Mouse (Mus musculus): ENCODE measurements around the gene Itih1. TPM values are rescaled to one million over a fixed set of nuclear protein-coding genes. Genes with fewer than 3 reads are reported as not detected.

Itih1 gene
- polyA plus RNA-seq, 1 experiment from 2014 or later = not detected

DNA sequence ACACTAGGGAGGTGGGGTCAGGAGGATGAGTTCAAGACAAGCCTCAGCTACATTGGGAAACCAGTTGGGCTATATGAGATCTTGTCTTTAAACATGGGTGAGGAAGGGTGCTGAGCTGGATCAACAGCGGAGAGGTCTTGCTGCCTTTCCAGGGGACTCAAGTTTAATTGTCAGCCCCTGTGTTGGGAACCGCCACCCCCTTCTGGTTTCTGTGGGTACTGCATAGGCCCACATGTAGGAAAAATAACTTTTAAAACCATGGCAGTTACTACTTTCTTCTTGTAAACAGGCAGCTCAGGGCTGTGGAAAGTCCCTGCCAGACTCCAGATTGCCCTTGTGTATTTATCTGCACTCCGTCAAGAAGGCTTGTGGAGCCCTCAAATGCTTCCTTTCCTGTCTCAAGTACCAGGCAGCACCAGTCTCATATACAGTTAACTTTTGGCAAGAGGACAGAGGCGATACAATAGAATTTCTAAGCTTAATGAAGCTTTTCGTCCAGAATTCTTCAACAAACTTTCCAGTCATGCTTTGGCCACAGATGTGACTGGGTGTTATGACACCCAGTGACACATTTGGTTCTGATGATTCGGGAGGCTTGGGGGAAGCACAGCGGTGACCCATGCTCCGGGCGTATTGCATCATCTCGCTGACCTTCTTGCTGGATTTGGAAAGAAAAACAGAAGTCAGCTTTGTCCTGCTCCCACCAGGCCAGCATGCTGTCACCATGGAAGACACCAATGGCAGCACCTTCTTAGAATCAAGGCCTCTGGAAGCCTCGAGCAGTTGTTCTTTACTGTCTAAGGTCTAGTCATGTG, 978 bp upstream of the Itih1 start:
- H3K27ac ChIP-seq (ENCODE audit: low read depth, low read length) = no peak overlapping the region
- H3K4me1 ChIP-seq (ENCODE audit: control insufficient read depth, insufficient read depth, low read length) = no peaks in the 10 kb centered on the region
- WGBS = 68% methylated on average over 11 of the region's 11 CpGs
- ATAC-seq (ENCODE audit: low read depth) = no peak
- H3K9me3 ChIP-seq (ENCODE audit: control insufficient read depth, low read length) = no peaks in the 10 kb centered on the region
- 0 out of 2 replicates have a peak, but pooled peaks cover 3% of the 10 kb centered on the region for H3K27me3 ChIP-seq (ENCODE audit: control insufficient read depth, insufficient read depth, low read length)
- H3K4me3 ChIP-seq (ENCODE audit: low read depth, low read length) = no peak overlapping the region
- no peak overlapping the region for H3K9ac ChIP-seq (replicated peaks; ENCODE audit: low read depth, low read length)
- H3K4me2 ChIP-seq (ENCODE audit: low read depth, low read length) = no peak overlapping the region
- no peaks in the 10 kb centered on the region for H3K36me3 ChIP-seq (ENCODE audit: control insufficient read depth, insufficient read depth, low read length)

GRCm38 (mm10) chr14:30942254-30942653, 835 bp downstream of the Itih1 start:
- no peak overlapping the region for H3K9ac ChIP-seq (replicated peaks; ENCODE audit: low read depth, low read length)
- no peak overlapping the region for H3K4me2 ChIP-seq (ENCODE audit: low read depth, low read length)
- H3K36me3 ChIP-seq (ENCODE audit: control insufficient read depth, insufficient read depth, low read length) = no peaks in the 10 kb centered on the region
- H3K4me3 ChIP-seq (ENCODE audit: low read depth, low read length) = no peak overlapping the region
- H3K4me1 ChIP-seq (ENCODE audit: control insufficient read depth, insufficient read depth, low read length) = no peaks in the 10 kb centered on the region
- no peak overlapping the region for H3K27ac ChIP-seq (ENCODE audit: low read depth, low read length)
- no peaks in the 10 kb centered on the region for H3K9me3 ChIP-seq (ENCODE audit: control insufficient read depth, low read length)
- H3K27me3 ChIP-seq (ENCODE audit: control insufficient read depth, insufficient read depth, low read length) = no peaks in the 10 kb centered on the region
- ATAC-seq (ENCODE audit: low read depth) = no peak
- WGBS = 98% methylated on average over 4 of the region's 4 CpGs

- Histone ChIP-seq H3K9me3 (ENCODE audit: control insufficient read depth, low read length) (no peaks in the 10 kb centered on the region), H3K4me3 (ENCODE audit: low read depth, low read length) (no peak overlapping the region), H3K9ac (replicated peaks; ENCODE audit: low read depth, low read length) (no peak overlapping the region), H3K27me3 (ENCODE audit: control insufficient read depth, insufficient read depth, low read length) (no peaks in the 10 kb centered on the region), H3K4me1 (ENCODE audit: control insufficient read depth, insufficient read depth, low read length) (no peaks in the 10 kb centered on the region), H3K36me3 (ENCODE audit: control insufficient read depth, insufficient read depth, low read length) (no peaks in the 10 kb centered on the region), H3K4me2 (ENCODE audit: low read depth, low read length) (no peak overlapping the region), H3K27ac (ENCODE audit: low read depth, low read length) (no peak overlapping the region)
- 88% methylated on average over 9 of the region's 9 CpGs for WGBS
- ATAC-seq (ENCODE audit: low read depth) = no peak
Observed at GRCm38 (mm10) chr14:30933351-30933750, 9.7 kb downstream of the Itih1 start.

- no peak overlapping the region for H3K4me3 ChIP-seq (ENCODE audit: low read depth, low read length)
- no peak overlapping the region for H3K27ac ChIP-seq (ENCODE audit: low read depth, low read length)
- H3K9me3 ChIP-seq (ENCODE audit: control insufficient read depth, low read length) = no peaks in the 10 kb centered on the region
- no peaks in the 10 kb centered on the region for H3K36me3 ChIP-seq (ENCODE audit: control insufficient read depth, insufficient read depth, low read length)
- no peak overlapping the region for H3K9ac ChIP-seq (replicated peaks; ENCODE audit: low read depth, low read length)
- no peaks in the 10 kb centered on the region for H3K27me3 ChIP-seq (ENCODE audit: control insufficient read depth, insufficient read depth, low read length)
- H3K4me1 ChIP-seq (ENCODE audit: control insufficient read depth, insufficient read depth, low read length) = no peaks in the 10 kb centered on the region
- ATAC-seq (ENCODE audit: low read depth) = no peak
- WGBS = 94% methylated on average over 4 of the region's 4 CpGs
- no peak overlapping the region for H3K4me2 ChIP-seq (ENCODE audit: low read depth, low read length)
Observed at GRCm38 (mm10) chr14:30930386-30930785, 12.7 kb downstream of the Itih1 start.

DNA sequence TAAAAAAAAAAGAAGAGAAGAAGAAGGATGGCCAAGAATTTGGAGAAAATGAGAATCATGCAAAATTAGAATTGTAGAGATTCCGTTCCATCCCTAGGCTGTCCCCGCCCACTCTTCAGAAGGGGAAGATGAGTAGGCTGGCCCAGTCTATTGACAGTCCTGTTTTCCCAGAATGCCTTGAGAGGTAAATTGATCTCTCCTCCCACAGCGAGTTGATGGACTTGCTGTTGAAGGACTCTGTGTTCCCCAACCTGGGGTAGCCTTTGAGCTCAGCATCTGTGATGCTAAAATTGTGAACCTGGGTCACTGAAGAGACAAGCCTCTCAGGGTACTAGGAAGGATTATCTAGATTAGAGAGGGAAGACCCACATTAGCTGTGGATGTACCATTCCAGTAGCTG, 17.6 kb downstream of the Itih1 start:
- H3K4me2 ChIP-seq (ENCODE audit: low read depth, low read length) = no peak overlapping the region
- no peaks in the 10 kb centered on the region for H3K4me1 ChIP-seq (ENCODE audit: control insufficient read depth, insufficient read depth, low read length)
- no peak overlapping the region for H3K4me3 ChIP-seq (ENCODE audit: low read depth, low read length)
- H3K27ac ChIP-seq (ENCODE audit: low read depth, low read length) = no peak overlapping the region
- ATAC-seq (ENCODE audit: low read depth) = no peak
- no peaks in the 10 kb centered on the region for H3K27me3 ChIP-seq (ENCODE audit: control insufficient read depth, insufficient read depth, low read length)
- no peaks in the 10 kb centered on the region for H3K36me3 ChIP-seq (ENCODE audit: control insufficient read depth, insufficient read depth, low read length)
- H3K9ac ChIP-seq (replicated peaks; ENCODE audit: low read depth, low read length) = no peak overlapping the region
- whole genome bisulfite sequencing = 86% methylated on average over 3 of the region's 3 CpGs
- H3K9me3 ChIP-seq (ENCODE audit: control insufficient read depth, low read length) = no peaks in the 10 kb centered on the region

- Histone ChIP-seq H3K27ac (ENCODE audit: low read depth, low read length) (no peak within 1 kb of the TSS), H3K4me1 (ENCODE audit: control insufficient read depth, insufficient read depth, low read length) (no peaks in the 10 kb centered on the region), H3K4me2 (ENCODE audit: low read depth, low read length) (no peak within 1 kb of the TSS), H3K36me3 (ENCODE audit: control insufficient read depth, insufficient read depth, low read length) (no peaks in the 10 kb centered on the region), H3K4me3 (ENCODE audit: low read depth, low read length) (no peak within 1 kb of the TSS), H3K9me3 (ENCODE audit: control insufficient read depth, low read length) (no peaks in the 10 kb centered on the region), H3K9ac (replicated peaks; ENCODE audit: low read depth, low read length) (no peak within 1 kb of the TSS), H3K27me3 (ENCODE audit: control insufficient read depth, insufficient read depth, low read length) (no peaks in the 10 kb centered on the region)
- ATAC-seq (ENCODE audit: low read depth) = no peak
- WGBS = 85% methylated on average over 5 of the region's 6 CpGs
Observed at GRCm38 (mm10) chr14:30923375-30924105, 19.5 kb downstream of the Itih1 start, which contains the start of gene Itih3. Gene Itih3, minus strand, starts transcription at chr14:30923760.

DNA sequence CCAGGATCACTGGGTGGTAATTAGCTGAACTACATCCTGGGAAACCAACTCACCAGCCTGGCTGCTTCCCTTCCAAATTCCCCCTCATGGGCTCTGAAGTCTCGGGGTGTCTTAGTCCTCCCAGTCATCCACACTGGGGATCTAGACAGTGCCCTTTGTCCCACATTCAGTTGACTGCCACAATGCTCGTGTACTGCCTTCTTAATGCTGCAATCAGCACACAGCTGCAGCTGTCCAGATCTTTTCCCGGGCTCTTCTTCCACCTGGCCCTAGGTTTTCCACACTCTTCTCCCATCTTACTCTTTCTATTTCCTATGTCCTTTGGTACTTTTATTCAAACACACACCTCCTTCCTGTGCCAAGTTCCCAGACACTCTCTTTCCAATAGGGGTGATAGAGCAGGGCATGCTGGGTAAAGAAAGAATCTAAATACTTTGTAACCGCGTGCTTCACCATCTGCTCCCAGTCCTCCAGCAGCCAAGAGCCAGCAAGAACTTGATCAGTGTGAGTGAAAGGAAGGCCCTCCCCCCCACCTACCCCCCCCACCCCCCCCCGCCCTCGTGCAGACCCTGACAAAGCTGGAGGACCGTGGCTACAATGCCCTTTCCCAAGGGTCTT, 20.9 kb downstream of the Itih1 start:
- Histone ChIP-seq H3K36me3 (ENCODE audit: control insufficient read depth, insufficient read depth, low read length) (no peaks in the 10 kb centered on the region), H3K4me2 (ENCODE audit: low read depth, low read length) (no peak overlapping the region), H3K4me1 (ENCODE audit: control insufficient read depth, insufficient read depth, low read length) (no peaks in the 10 kb centered on the region), H3K4me3 (ENCODE audit: low read depth, low read length) (no peak overlapping the region), H3K27me3 (ENCODE audit: control insufficient read depth, insufficient read depth, low read length) (no peaks in the 10 kb centered on the region), H3K27ac (ENCODE audit: low read depth, low read length) (no peak overlapping the region), H3K9ac (replicated peaks; ENCODE audit: low read depth, low read length) (no peak overlapping the region), H3K9me3 (ENCODE audit: control insufficient read depth, low read length) (no peaks in the 10 kb centered on the region)
- WGBS = 58% methylated on average over 8 of the region's 8 CpGs
- ATAC-seq (ENCODE audit: low read depth) = no peak

DNA sequence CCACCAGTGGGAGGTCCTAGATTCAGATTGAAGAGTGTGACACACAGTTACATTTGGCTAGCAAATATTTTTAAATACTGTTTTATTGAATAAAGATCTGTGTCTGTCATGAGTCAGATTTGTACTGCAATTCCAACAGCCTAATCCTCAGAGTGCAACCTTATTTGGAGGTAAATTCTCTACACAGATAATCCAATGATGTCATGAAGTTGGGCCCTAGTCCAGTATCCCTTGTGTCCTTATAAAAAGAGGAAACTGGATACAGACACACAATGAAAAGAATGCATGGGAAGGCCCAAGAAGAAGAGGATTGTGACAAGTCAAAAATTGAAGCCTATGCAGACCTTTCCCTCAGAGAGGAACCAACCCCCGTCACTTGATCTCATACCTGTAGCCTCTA, 26.6 kb downstream of the Itih1 start:
- Histone ChIP-seq H3K27me3 (ENCODE audit: control insufficient read depth, insufficient read depth, low read length) (no peaks in the 10 kb centered on the region), H3K4me1 (ENCODE audit: control insufficient read depth, insufficient read depth, low read length) (no peaks in the 10 kb centered on the region), H3K36me3 (ENCODE audit: control insufficient read depth, insufficient read depth, low read length) (no peaks in the 10 kb centered on the region), H3K9ac (replicated peaks; ENCODE audit: low read depth, low read length) (no peak overlapping the region), H3K27ac (ENCODE audit: low read depth, low read length) (no peak overlapping the region), H3K9me3 (ENCODE audit: control insufficient read depth, low read length) (no peaks in the 10 kb centered on the region), H3K4me2 (ENCODE audit: low read depth, low read length) (no peak overlapping the region), H3K4me3 (ENCODE audit: low read depth, low read length) (no peak overlapping the region)
- no peak for ATAC-seq (ENCODE audit: low read depth)
- 97% methylated on average over 1 of the region's 1 CpGs for WGBS

DNA sequence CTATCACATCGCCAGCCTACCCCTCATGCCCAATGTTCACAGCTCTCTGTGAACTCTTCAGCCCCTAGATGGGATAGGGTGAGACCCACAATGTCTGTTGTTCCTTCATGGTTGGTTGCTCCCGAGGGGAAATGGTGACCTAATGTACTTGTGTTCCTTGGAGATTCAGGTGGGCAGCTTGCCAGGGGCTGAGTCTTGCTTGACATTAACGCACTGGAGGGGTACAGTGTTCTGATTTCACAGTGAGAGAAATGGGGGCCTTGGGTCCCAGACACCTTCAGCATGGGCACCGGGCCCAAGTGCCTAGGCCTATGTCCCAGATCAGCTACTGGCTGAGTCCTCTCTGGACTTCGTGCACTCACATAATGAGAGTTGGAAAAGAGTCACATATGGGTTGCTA, 29.7 kb downstream of the Itih1 start:
- Histone ChIP-seq H3K4me3 (ENCODE audit: low read depth, low read length) (no peak overlapping the region), H3K27ac (ENCODE audit: low read depth, low read length) (no peak overlapping the region), H3K9me3 (ENCODE audit: control insufficient read depth, low read length) (no peaks in the 10 kb centered on the region), H3K36me3 (ENCODE audit: control insufficient read depth, insufficient read depth, low read length) (no peaks in the 10 kb centered on the region), H3K27me3 (ENCODE audit: control insufficient read depth, insufficient read depth, low read length) (no peaks in the 10 kb centered on the region), H3K4me1 (ENCODE audit: control insufficient read depth, insufficient read depth, low read length) (no peaks in the 10 kb centered on the region), H3K9ac (replicated peaks; ENCODE audit: low read depth, low read length) (no peak overlapping the region), H3K4me2 (ENCODE audit: low read depth, low read length) (no peak overlapping the region)
- WGBS = 86% methylated on average over 5 of the region's 5 CpGs
- no peak for ATAC-seq (ENCODE audit: low read depth)
